Comparison of ENCODE assay signal across 1 mouse cellular context in the genomic region with DNA sequence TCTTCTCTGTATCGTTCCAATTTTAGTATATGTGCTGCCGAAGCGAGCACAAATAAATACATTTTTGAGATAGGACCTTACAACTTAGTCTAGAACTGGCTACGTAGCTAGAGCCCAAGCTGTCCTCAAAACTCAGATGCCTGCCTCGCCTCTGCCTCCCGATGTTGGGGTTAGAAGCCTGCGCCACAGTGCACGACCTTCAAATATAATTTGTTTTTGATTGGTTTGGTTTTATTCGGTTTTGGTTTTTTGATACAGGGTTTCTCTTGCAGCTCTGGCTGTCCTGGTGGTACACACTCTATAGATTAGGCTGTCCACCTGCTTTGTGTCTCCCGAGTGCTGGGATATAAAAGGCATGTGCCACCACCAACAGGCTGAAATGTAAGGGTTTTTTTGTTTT.
TF ChIP-seq lines count a peak whose summit lies in the region.

No protein-coding gene starts in this region.

TF ChIP-seq in MEL, 35 proteins besides CTCF, POLR2A, EP300 and RAD21:
- TF ChIP-seq ZNF384 (IDR thresholded peaks at IDR 0.05; ENCODE audit: low read depth, low read length) (0 out of 2 replicates have a peak, but pooled peaks have one; percentile 8), MXI1 (IDR thresholded peaks at IDR 0.05; ENCODE audit: low read depth, low read length) (0 out of 2 replicates have a peak, but pooled peaks have one; percentile 46), CHD1 (IDR thresholded peaks at IDR 0.05; ENCODE audit: low read depth, low read length) (no peak)
